Comparison of ENCODE assay signal across 24 mouse cellular contexts in the genomic region with DNA sequence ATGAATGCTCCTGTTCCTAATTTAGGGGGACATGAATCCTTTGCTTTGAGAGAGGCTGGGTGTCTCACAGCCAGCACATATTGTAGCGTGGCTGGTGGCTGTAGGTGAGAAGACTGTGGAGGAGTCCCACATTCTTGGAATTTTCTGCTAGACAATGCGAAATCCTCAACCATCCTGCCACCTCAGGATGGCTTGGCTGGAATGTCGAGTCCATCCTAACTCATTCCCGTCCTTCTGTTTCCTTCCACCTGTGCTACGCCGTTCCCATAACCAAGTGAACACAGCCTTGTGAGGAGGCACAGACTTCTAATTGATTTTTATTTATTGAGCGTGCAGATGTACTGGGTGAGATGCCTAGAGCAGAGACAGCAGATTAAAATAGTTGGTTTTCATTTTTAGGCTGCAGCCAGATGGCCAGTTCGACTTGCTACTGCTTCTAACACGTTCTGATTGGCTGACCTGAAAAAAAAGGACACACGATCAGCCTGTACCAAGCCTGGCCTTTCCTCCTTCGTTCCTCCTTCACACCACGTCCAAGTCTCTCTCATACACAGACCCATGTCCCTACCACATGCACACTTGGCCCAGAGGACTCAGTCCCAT.
DNase-seq lines count a peak whose midpoint lies in the region; ATAC-seq and TF ChIP-seq lines count a peak whose summit lies in the region.
"Had no signal": no experiment of that assay in that cellular context is flagged by ENCODE, and none has a peak within 500 bp of the region (broad histone marks: within the 10 kb centered on the region; RNA-seq: fewer than 3 reads in every experiment).

No protein-coding gene starts in this region.

- H3K4me1 ChIP-seq in forebrain, postnatal 0 days (ENCODE audit: insufficient read depth), result no peaks in the 10 kb centered on the region
- no peaks in the 10 kb centered on the region for H3K4me1 ChIP-seq in forebrain, embryonic 15.5 days
- no peaks in the 10 kb centered on the region for H3K4me1 ChIP-seq in hindbrain, embryonic 13.5 days (replicated peaks)
- H3K4me1 ChIP-seq: embryonic facial prominence, embryonic 12.5 days; intestine, embryonic 15.5 days; limb, embryonic 15.5 days; midbrain, embryonic 12.5 days; neural tube, embryonic 15.5 days had no signal

- H3K9me3 ChIP-seq in forebrain, postnatal 0 days (ENCODE audit: low read length), result no peaks in the 10 kb centered on the region
- H3K9me3 ChIP-seq in forebrain, embryonic 15.5 days, result no peaks in the 10 kb centered on the region
- H3K9me3 ChIP-seq in hindbrain, embryonic 13.5 days, result no peaks in the 10 kb centered on the region
- H3K9me3 ChIP-seq: embryonic facial prominence, embryonic 12.5 days; intestine, embryonic 15.5 days; limb, embryonic 15.5 days; midbrain, embryonic 12.5 days; neural tube, embryonic 15.5 days had no signal

- intact Hi-C loops in left cerebral cortex, postnatal 14 days (cut with DNase I), result no loop called here

- ATAC-seq in forebrain, postnatal 0 days, result peak; percentile 47; the same call in 1 of the 2 replicates
- no peak for ATAC-seq in forebrain, embryonic 15.5 days (replicated peaks)
- no peak for ATAC-seq in hindbrain, embryonic 13.5 days (ENCODE audit: low FRiP score)
- ATAC-seq: hindbrain, embryonic 16.5 days; intestine, embryonic 15.5 days; Patski had no signal

- H3K27me3 ChIP-seq in forebrain, postnatal 0 days (ENCODE audit: insufficient read depth, low read length), result no peaks in the 10 kb centered on the region
- no peaks in the 10 kb centered on the region for H3K27me3 ChIP-seq in forebrain, embryonic 15.5 days
- H3K27me3 ChIP-seq in hindbrain, embryonic 13.5 days, result no peaks in the 10 kb centered on the region
- H3K27me3 ChIP-seq: CH12.LX; embryonic facial prominence, embryonic 12.5 days; intestine, embryonic 15.5 days; limb, embryonic 15.5 days; midbrain, embryonic 12.5 days; neural tube, embryonic 15.5 days; Patski had no signal

- no peaks in the 10 kb centered on the region for H3K36me3 ChIP-seq in forebrain, postnatal 0 days (ENCODE audit: insufficient read depth)
- H3K36me3 ChIP-seq in forebrain, embryonic 15.5 days, result no peaks in the 10 kb centered on the region
- no peaks in the 10 kb centered on the region for H3K36me3 ChIP-seq in hindbrain, embryonic 13.5 days
- H3K36me3 ChIP-seq: embryonic facial prominence, embryonic 12.5 days; G1E; intestine, embryonic 15.5 days; limb, embryonic 15.5 days; midbrain, embryonic 12.5 days; neural tube, embryonic 15.5 days had no signal

- no peak overlapping the region for H3K9ac ChIP-seq in forebrain, postnatal 0 days
- H3K9ac ChIP-seq in forebrain, embryonic 15.5 days (replicated peaks), result no peak overlapping the region
- H3K9ac ChIP-seq in hindbrain, embryonic 13.5 days, result no peak overlapping the region
- H3K9ac ChIP-seq: embryonic facial prominence, embryonic 12.5 days; intestine, embryonic 15.5 days; limb, embryonic 15.5 days; liver, embryonic 14.5 days; lung, embryonic 14.5 days; midbrain, embryonic 12.5 days; neural tube, embryonic 15.5 days had no signal

- H3K4me2 ChIP-seq in forebrain, postnatal 0 days (ENCODE audit: low read depth), result no peak overlapping the region
- H3K4me2 ChIP-seq in forebrain, embryonic 15.5 days (replicated peaks), result no peak overlapping the region
- H3K4me2 ChIP-seq in hindbrain, embryonic 13.5 days, result no peak overlapping the region
- H3K4me2 ChIP-seq: embryonic facial prominence, embryonic 12.5 days; heart, embryonic 11.5 days; intestine, embryonic 15.5 days; limb, embryonic 15.5 days; lung, embryonic 14.5 days; midbrain, embryonic 12.5 days; neural tube, embryonic 15.5 days had no signal

- no peak for TF ChIP-seq CTCF in forebrain, postnatal 0 days (IDR thresholded peaks at IDR 0.05; ENCODE audit: low read depth)

- no peak overlapping the region for H3K4me3 ChIP-seq in forebrain, postnatal 0 days (ENCODE audit: low read depth, low read length)
- H3K4me3 ChIP-seq in forebrain, embryonic 15.5 days, result no peak overlapping the region
- no peak overlapping the region for H3K4me3 ChIP-seq in hindbrain, embryonic 13.5 days
- H3K4me3 ChIP-seq: embryonic facial prominence, embryonic 12.5 days; intestine, embryonic 15.5 days; layer of hippocampus, adult 2 months; limb, embryonic 15.5 days; midbrain, embryonic 12.5 days; neural tube, embryonic 15.5 days had no signal

- 85% methylated on average over 12 of the region's 12 CpGs for WGBS in forebrain, postnatal 0 days
- WGBS in forebrain, embryonic 15.5 days, result 85% methylated on average over 12 of the region's 12 CpGs
- 88% methylated on average over 12 of the region's 12 CpGs for WGBS in hindbrain, embryonic 13.5 days

- DNase-seq in forebrain, postnatal 0 days, result no peak
- peak; percentile 23 for DNase-seq in layer of hippocampus, adult 9-11 months
- DNase-seq in layer of hippocampus, adult 9-10 months (ENCODE audit: low spot score), result no peak
- DNase-seq in left cerebral cortex, postnatal 14 days (ENCODE audit: low spot score in 2 of 2), result peak; percentile 32 to 42
- DNase-seq in right cerebral cortex, postnatal 25 days, result peak; percentile 36
- DNase-seq: B cell, adult 2 months; kidney, adult 8-10 months; kidney, postnatal 25 days; lung, embryonic 14.5 days; thymus, postnatal 36 days had no signal

- H3K27ac ChIP-seq in forebrain, postnatal 0 days (ENCODE audit: low read depth, low read length), result no peak overlapping the region
- no peak overlapping the region for H3K27ac ChIP-seq in forebrain, embryonic 15.5 days (replicated peaks)
- H3K27ac ChIP-seq in hindbrain, embryonic 13.5 days, result no peak overlapping the region
- H3K27ac ChIP-seq: embryonic facial prominence, embryonic 12.5 days; intestine, embryonic 15.5 days; layer of hippocampus, adult 2 months; limb, embryonic 15.5 days; liver, embryonic 14.5 days; midbrain, embryonic 12.5 days; neural tube, embryonic 15.5 days had no signal

Comparison
In these comparisons a context has a peak if more than half of its experiments do, and no peak if none do; other contexts are left out.
1. DNase-seq: peak in layer of hippocampus, adult 9-11 months (single experiment), left cerebral cortex, postnatal 14 days (2 of 2) and right cerebral cortex, postnatal 25 days (single experiment); none in forebrain, postnatal 0 days (single experiment) and layer of hippocampus, adult 9-10 months (single experiment).